Mouse (Mus musculus): ENCODE measurements around the gene Olfr322.

The Olfr322 gene

DNA sequence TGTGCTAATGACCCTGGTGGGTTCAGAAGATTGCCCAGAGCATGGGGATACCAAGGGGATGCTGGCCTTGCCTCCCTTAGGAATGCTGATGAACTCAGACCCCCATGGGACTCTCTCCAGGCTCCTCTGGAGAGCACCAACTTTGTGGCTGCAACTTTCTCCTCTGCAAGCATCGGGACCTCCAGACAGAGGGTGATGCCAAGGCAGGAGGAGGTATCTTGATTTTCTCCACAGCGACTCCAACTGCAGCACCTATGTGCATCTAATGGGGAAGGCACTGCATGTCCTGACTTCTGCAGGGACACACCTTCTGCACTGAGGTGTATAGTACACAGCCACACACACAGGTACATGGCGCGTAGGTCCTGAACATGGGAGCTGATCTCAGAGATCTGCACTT is at the start of gene Olfr322:
TSS of gene Olfr322 (plus strand) at position 187 of the 400 bp plus-strand sequence.
- in situ Hi-C loops (cut with MboI; ENCODE audit: low pct_unique_long_range_greater_than_20kb in 1 of 2, low sequenced_read_pairs in 2 of 2, unreplicated experiment in 1 of 2), result no loop called here

DNA sequence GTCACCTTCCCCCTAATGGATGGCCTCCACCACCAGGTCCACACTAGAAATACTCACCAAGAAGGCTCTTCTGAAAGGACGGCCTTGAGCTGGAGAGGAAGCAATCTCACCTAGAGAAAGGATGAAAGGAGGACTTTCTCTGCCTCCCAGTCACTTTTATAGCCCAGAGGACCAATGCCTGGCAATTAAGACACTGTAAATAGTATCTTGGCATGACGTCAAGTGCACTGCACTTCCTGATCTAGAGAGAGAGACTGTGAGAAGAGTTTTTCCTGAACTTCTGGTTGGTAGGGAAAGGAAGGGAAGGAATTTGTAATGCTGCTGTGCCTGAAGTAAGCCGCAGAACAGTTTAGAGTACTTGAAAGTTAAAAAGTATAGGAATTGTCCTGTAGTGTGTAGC is 45.2 kb upstream of the Olfr322 start:
- in situ Hi-C loops (cut with MboI; ENCODE audit: low pct_unique_long_range_greater_than_20kb in 1 of 2, low sequenced_read_pairs in 2 of 2, unreplicated experiment in 1 of 2), result no loop called here

DNA sequence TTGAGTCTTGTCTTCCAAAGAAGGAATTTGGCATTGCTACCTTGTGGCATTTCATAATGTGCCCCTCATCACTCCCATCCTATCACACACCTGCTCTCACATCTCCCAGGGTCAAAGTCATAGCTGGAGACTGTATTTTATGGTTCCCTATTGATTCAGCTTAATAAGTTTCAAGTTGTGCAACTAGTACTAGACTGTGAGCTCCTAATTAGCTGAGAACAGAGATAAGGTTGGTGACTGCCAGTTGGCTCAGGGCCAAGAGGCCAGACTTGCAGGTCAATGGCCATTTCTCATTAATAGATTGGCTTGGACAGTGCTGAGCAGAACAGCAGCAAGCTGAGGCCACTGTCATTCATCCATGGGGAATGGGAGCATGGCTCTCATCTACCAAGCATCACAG is 44.1 kb upstream of the Olfr322 start:
- in situ Hi-C loops (cut with MboI; ENCODE audit: low pct_unique_long_range_greater_than_20kb in 1 of 2, low sequenced_read_pairs in 2 of 2, unreplicated experiment in 1 of 2), result no loop called here

DNA sequence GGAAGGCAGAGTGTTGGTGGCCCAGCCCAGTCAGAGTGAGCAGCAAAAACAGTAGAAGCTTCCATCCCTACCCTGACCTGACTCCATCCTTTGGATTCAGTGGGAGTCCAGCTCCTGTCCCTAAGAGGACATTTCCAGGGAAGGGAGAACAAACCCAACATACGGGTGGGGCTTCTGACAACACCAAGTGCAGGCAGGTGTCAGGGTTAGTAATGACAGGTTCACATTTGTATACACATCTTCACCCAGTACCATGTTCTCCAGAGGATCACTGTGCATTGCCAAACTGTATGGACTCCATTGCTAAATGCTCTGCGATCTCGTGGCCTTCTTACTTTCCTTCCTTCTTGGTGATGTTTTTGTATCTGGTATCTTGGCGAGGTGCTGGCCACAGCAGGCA is 42.6 kb upstream of the Olfr322 start, which contains the start of gene 2210407C18Rik:
TSS of gene 2210407C18Rik (minus strand) at position 101 of the 400 bp plus-strand sequence.
- in situ Hi-C loops (cut with MboI; ENCODE audit: low pct_unique_long_range_greater_than_20kb in 1 of 2, low sequenced_read_pairs in 2 of 2, unreplicated experiment in 1 of 2), result no loop called here

DNA sequence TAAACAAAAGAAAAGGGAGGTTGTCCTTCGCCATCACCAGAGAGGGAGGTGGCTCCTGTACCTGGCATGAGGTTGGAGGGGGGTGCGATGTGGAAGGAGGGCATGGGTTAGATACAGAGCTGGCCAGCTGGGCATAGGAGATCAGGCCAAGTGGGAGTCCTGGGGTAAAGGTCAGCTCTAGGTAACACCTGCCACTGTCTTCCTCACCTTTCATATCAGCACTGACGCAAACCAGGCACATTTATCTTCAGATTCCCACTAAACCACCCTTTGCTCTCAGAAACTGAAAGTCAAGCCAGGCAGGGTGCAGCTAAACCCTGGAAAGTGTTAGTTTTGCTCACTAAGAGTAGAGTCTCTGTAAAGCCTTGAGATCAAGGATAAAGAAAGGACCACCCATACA is 40.2 kb upstream of the Olfr322 start:
- in situ Hi-C loops (cut with MboI; ENCODE audit: low pct_unique_long_range_greater_than_20kb in 1 of 2, low sequenced_read_pairs in 2 of 2, unreplicated experiment in 1 of 2), result no loop called here

DNA sequence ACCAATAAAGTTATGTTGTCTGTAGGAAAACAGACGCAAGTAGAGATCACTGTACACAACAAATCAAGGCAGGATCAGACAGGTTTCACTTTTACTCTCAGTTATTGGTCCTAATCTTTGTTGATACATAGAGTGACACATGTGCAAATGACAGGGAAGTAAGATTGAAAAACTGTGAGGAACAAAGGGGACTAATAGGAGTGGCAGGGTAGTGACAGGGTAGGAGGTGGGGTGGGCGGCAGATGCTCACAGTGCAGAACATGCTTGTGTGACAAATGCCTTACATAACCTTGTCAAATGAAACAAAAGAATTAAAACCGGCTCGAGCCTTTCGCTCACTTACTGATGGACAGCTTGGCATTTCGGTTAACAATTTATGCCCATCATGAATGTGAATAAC is 39.8 kb upstream of the Olfr322 start:
- in situ Hi-C loops (cut with MboI; ENCODE audit: low pct_unique_long_range_greater_than_20kb in 1 of 2, low sequenced_read_pairs in 2 of 2, unreplicated experiment in 1 of 2), result no loop called here

DNA sequence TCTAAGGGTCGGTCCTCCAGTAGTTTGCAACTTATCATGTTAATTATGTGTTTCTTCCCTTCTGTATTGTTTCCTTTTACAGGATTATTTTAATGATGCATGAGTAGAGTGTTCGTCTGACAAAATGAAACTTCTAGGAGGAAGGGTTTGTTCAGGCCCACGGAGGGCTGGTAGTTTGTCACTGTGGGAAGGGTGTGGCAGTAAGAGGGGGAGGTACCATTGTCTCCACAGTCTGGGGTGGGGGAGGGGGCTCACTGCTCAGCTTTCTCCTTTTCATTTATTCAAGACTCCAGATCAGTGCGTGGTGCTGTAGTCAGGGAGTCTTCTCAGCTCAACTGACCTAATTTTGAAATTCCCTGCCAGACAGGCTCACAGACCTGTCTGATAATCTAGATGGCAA is 32.4 kb upstream of the Olfr322 start:
- in situ Hi-C loops (cut with MboI; ENCODE audit: low pct_unique_long_range_greater_than_20kb in 1 of 2, low sequenced_read_pairs in 2 of 2, unreplicated experiment in 1 of 2), result loop anchor here in 1 of 2 experiments (25.0 kb wide), 1 partner anchor 214 kb away; the partner anchor contains the start of gene 1810065E05Rik

DNA sequence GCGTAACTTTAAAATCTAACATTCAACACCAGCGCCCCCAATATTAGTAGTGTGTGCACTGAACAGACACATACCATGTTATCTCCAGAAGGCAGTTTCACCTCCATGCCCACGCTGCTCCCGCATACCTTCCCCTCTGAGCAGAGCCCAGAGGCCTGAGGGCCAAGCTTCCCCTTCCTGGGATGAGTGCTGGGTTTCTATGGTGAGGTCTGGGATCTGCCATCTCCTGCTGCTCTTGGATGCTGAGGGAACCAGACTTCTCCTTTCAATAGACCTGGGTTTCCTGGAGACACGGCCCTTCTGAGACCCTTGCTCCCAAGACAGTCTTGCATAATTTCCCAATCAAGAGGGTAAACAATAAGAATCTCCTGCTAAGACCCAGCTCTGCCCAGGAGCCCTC is 28.2 kb upstream of the Olfr322 start, which contains the start of gene Olfr323:
TSS of gene Olfr323 (minus strand) at position 101 of the 400 bp plus-strand sequence.
- in situ Hi-C loops (cut with MboI; ENCODE audit: low pct_unique_long_range_greater_than_20kb in 1 of 2, low sequenced_read_pairs in 2 of 2, unreplicated experiment in 1 of 2), result loop anchor here in 1 of 2 experiments (25.0 kb wide), 1 partner anchor 218 kb away; the partner anchor contains the start of gene 1810065E05Rik

DNA sequence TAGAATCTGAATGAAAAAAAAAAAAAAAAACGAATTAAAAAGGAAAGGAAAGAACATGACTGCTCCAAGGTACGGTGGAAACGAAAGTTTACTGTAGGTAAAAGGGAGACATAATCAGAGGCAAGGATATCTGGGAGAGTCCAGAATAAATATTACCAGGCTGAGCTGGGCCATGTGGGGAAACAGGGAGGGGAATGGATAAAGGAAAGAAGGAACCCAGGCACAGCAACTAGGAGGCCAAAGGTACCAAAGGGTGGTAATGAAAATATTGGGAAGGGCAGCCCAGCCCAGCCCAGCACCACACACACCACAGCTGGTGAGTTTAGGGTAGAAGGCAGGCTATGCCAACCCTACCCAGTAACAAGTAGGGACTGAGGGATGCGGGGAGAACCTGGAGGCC is 23.7 kb upstream of the Olfr322 start:
- in situ Hi-C loops (cut with MboI; ENCODE audit: low pct_unique_long_range_greater_than_20kb in 1 of 2, low sequenced_read_pairs in 2 of 2, unreplicated experiment in 1 of 2), result loop anchor here in 1 of 2 experiments (25.0 kb wide), 1 partner anchor 223 kb away; the partner anchor contains the start of gene 1810065E05Rik

DNA sequence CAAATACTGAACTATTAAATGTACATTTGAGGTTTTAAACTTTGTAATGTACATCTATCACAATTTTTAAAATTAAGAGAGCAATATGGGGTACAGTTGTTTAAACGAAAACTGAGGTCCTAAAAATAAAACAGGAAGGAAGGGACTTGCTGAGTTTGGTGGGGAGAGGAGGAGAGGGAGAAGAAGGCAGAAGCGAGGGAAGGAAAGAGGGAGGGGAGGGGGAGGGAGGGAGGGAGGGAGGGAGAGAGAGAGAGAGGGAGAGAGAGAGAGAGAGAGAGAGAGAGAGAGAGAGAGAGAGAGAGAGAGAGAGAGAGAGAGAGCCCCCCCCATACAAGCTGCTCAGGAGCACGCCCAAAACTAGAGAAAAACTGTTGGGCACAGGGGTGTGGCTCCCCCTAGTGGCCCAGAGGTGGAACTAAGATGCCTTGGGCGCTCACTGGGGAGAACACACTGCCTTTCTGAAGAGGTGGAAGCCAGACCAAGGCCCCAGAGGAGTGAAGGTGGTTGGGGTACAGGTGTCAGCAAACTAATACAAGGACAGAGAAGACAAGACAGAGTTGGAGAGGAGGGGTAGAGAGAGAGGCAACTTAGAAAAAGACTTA is 22.1 kb upstream of the Olfr322 start:
- in situ Hi-C loops (cut with MboI; ENCODE audit: low pct_unique_long_range_greater_than_20kb in 1 of 2, low sequenced_read_pairs in 2 of 2, unreplicated experiment in 1 of 2), result loop anchor here in 1 of 2 experiments (25.0 kb wide), 1 partner anchor 224 kb away; the partner anchor contains the start of gene 1810065E05Rik

DNA sequence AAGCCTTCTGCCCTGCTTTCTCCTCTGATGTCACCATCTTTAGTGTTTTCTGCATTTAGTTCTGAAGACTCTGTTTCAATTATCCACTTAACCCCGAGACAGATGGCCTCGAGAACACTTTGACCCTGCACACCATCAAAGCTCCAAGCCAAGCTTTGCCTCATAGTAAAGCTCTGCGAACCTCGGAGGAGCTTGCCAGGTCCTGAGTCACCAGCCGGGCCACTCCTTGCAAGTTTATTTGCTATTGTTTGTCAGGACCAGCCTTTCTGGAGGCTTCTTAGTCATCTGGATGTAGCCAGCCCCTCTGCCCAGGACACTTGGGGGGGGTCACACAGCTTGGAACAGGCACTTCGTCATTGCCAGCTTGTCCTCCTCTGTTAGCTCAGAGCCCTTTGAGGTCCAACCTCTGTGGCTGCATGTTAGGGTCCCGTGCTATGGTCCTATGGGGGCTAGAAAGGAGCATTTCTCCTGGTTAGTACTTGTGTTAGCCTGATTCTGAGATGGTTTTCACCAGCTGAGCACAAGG is 20.3 kb upstream of the Olfr322 start:
- in situ Hi-C loops (cut with MboI; ENCODE audit: low pct_unique_long_range_greater_than_20kb in 1 of 2, low sequenced_read_pairs in 2 of 2, unreplicated experiment in 1 of 2), result loop anchor here in 1 of 2 experiments (25.0 kb wide), 1 partner anchor 226 kb away; the partner anchor contains the start of gene 1810065E05Rik

DNA sequence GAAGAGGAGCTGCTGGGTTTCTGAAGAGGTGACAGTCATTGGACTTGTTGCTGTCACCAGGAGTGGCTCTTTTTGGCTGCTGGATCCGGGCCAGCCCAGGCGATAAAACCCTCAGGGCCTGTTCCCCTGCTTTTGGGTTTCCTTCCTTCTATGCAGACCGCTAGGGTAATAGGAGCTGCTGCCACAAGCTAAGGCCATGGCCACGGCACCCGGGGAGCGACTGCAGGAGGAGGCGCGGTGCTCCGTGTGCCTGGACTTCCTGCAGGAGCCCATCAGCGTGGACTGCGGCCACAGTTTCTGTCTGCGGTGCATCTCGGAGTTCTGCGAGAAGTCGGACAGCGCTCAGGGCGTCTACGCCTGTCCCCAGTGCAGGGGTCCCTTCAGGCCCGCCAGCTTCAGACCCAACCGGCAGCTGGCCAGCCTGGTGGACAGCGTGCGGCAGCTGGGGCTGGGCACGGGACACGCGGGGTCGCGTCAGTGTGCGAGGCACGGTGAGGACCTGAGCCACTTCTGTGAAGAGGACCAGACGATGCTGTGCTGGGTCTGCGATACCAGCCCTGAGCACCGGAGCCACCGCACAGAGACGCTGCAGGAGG is 18.2 kb upstream of the Olfr322 start, which contains the start of gene Trim58:
TSS of gene Trim58 (plus strand) at position 194 of the 596 bp plus-strand sequence.
- in situ Hi-C loops (cut with MboI; ENCODE audit: low pct_unique_long_range_greater_than_20kb in 1 of 2, low sequenced_read_pairs in 2 of 2, unreplicated experiment in 1 of 2), result loop anchor here in 1 of 2 experiments (25.0 kb wide), 1 partner anchor 228 kb away; the partner anchor contains the start of gene 1810065E05Rik

DNA sequence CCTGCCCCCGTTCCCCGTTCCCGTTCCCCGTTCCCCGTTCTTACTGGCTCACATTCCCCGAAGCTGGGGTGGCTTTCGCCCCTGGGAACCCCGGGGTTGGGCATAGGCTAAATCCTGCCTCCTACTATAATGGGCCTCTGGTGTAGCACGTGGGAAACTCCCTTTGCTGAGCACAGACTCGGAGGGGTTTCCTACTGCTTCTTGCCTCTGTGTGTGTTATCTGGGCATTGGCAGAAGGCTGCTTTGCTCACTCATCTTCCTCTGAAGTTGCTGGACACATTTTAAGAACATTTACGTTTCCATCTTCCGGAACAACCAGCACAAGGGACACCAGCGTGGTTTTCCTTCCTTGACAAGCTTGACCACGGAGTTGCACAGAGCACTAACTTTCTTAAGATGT is 17.5 kb upstream of the Olfr322 start:
- in situ Hi-C loops (cut with MboI; ENCODE audit: low pct_unique_long_range_greater_than_20kb in 1 of 2, low sequenced_read_pairs in 2 of 2, unreplicated experiment in 1 of 2), result loop anchor here in 1 of 2 experiments (25.0 kb wide), 1 partner anchor 229 kb away; the partner anchor contains the start of gene 1810065E05Rik

DNA sequence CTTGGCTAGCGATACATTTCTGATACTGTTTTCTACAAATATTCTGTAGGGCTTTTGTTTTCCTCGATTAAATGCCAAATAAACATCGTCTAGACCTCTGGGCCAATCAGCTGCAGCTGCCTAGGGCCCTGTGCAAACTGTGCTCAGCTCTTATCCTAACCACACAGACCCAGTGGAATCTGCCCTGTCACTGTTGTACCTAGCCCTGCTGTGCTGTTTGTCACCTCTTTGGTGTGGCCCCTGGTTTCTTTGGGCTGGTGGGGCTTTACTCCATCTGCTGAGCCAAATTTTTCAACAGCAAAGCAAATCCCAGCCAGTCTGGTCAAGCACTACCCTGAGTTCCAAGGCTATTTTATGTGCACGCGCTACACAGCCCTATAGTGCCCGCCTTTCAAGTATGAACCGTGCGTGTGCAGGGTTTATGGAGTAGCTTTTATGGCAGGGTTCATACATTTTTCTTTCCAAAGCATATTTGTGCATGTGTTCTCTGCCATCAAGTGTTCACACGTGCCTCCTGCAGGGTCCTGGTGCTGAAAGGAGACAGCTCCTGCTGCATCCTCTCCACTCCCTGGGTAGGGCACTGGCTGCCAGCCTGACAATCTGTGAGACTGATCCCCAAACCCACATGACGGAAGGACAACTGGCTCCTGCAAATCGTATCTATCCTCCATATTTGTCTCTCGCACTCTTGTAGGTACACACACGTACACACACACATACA is 16.8 kb upstream of the Olfr322 start:
- in situ Hi-C loops (cut with MboI; ENCODE audit: low pct_unique_long_range_greater_than_20kb in 1 of 2, low sequenced_read_pairs in 2 of 2, unreplicated experiment in 1 of 2), result loop anchor here in 1 of 2 experiments (25.0 kb wide), 1 partner anchor 229 kb away; the partner anchor contains the start of gene 1810065E05Rik

DNA sequence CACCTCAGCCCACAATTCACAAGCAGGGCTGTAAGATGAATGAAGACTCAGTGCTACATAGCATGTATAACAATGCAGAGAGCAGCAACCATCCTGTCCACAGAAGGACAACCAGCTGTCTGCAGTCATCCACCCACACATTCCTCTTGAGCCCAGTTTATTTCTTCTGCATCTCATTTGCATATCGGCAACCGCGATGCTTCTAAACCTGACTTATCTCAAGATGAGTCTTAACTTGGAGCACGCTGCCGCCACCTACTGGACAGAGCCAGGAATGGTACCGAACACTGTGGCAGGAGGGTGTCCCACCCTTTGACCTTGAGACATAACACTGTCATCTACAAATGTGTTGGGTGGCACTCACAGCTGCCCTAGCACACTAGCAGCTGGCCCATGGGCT is 15.2 kb upstream of the Olfr322 start:
- in situ Hi-C loops (cut with MboI; ENCODE audit: low pct_unique_long_range_greater_than_20kb in 1 of 2, low sequenced_read_pairs in 2 of 2, unreplicated experiment in 1 of 2), result loop anchor here in 1 of 2 experiments (25.0 kb wide), 1 partner anchor 231 kb away; the partner anchor contains the start of gene 1810065E05Rik

DNA sequence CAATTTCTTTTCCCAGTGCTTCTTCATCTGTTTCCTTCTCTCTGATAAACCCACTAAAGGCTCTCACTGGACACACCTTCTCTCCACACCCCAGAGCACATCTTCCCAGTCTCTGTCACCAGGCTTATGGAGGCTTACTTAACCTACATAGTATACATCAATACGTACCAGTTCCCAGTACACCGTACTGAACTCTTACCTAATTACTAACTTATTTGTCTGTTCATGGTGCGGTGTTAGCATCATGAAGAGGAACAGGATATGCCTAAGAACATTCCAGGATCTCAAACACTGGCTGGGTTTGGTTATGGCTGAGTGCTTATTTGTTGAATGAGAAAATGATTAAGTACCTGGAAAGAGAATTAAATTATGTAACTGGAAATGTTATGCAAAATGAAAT is 3.4 kb upstream of the Olfr322 start:
- in situ Hi-C loops (cut with MboI; ENCODE audit: low pct_unique_long_range_greater_than_20kb in 1 of 2, low sequenced_read_pairs in 2 of 2, unreplicated experiment in 1 of 2), result no loop called here

DNA sequence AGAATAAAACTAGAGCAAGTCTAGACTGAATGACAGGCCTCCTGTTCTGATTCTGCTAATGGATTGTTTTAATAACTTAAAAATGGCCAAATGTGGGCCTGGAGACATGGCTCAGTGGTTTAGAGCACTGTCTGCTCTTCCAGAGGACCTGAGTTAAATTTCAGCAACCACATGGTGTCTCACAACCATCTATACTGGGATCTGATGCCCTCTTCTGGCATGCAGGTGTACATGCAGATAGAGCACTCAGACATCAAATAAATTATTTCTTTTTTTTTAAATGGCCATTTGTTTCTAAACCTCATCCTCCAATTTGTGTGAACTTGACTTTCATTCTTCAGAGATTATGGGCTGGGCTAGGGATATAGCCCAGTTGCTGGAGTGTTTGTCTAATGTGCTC is 10.7 kb downstream of the Olfr322 start:
- in situ Hi-C loops (cut with MboI; ENCODE audit: low pct_unique_long_range_greater_than_20kb in 1 of 2, low sequenced_read_pairs in 2 of 2, unreplicated experiment in 1 of 2), result loop anchor here in 1 of 2 experiments (10.0 kb wide), 1 partner anchor 66 kb away; the partner anchor contains the start of gene Olfr317

DNA sequence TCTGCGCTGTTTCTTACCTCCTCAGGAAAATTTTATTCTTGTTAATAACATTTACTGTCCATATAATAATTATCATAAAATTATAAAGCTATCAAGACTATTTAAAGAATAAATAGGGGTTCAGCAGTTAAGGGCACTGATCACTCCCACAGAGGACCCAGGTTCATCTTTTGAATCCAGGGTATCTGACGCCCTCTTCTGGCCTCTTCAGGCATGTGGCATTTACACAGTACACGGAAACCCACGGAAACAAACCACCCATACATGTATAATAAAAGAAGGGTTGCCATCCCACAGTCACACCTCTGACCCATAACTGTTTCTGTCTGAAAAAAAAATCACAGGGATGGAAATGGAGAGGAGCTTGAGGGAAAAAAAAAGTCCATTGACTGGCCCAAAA is 13.2 kb downstream of the Olfr322 start:
- in situ Hi-C loops (cut with MboI; ENCODE audit: low pct_unique_long_range_greater_than_20kb in 1 of 2, low sequenced_read_pairs in 2 of 2, unreplicated experiment in 1 of 2), result no loop called here

Data from mouse embryonic stem cell (cell line).